Mouse (Mus musculus) stomach, postnatal 0 days (tissue): ENCODE results near the gene Ier5. TPM values are rescaled to one million over a fixed set of nuclear protein-coding genes. Genes with fewer than 3 reads are reported as not detected.

Experiments used
- ATAC-seq: fragments of 200-750 bp; cut with Nextera tagmentation; 2 replicates; pipeline ENCODE4 v1.8.0; 2017; ENCODE audit not compliant: low FRiP score, low TSS enrichment
- DNase-seq: peaks from one replicate; pipeline ENCODE4 v3.0.0-alpha.2; 2016; ENCODE audit warnings: low spot score
- H3K27ac ChIP-seq: fragments of 300-500 bp; sonication (generic); replicated peaks from 2 replicates; pipeline ENCODE4 v1.5.1; 2014; ENCODE audit warnings: mild to moderate bottlenecking, control low read depth
- H3K27me3 ChIP-seq: fragments of 300-500 bp; sonication (generic); 2 replicates; pipeline ENCODE4 v1.6.1; 2014; ENCODE audit warnings: low read length; ENCODE audit not compliant: control insufficient read depth, insufficient read depth
- H3K36me3 ChIP-seq: fragments of 300-500 bp; sonication (generic); 2 replicates; pipeline ENCODE4 v1.6.1; 2014; ENCODE audit warnings: low read length, mixed read lengths; ENCODE audit not compliant: control insufficient read depth, insufficient read depth
- H3K4me1 ChIP-seq: fragments of 300-500 bp; sonication (generic); replicated peaks from 2 replicates; pipeline ENCODE4 v1.6.1; 2014; ENCODE audit warnings: antibody characterized with exemption; ENCODE audit not compliant: control insufficient read depth, insufficient read depth
- H3K4me2 ChIP-seq: fragments of 300-500 bp; sonication (generic); replicated peaks from 2 replicates; pipeline ENCODE4 v1.6.1; 2014; ENCODE audit warnings: low read depth, mild to moderate bottlenecking, control low read depth, moderate library complexity
- H3K4me3 ChIP-seq: fragments of 300-500 bp; sonication (generic); 2 replicates; pipeline ENCODE4 v1.5.1; 2014; ENCODE audit warnings: low read depth, low read length, control low read depth
- H3K9ac ChIP-seq: fragments of 300-500 bp; sonication (generic); 2 replicates; pipeline ENCODE4 v1.6.1; 2014; ENCODE audit warnings: mild to moderate bottlenecking, low read length, control low read depth, mixed read lengths
- H3K9me3 ChIP-seq: fragments of 300-500 bp; sonication (generic); 2 replicates; pipeline ENCODE4 v1.6.1; 2016; ENCODE audit warnings: low read length; ENCODE audit not compliant: control insufficient read depth
- CTCF ChIP-seq: IDR thresholded peaks from 2 replicates; pipeline ENCODE4 v1.5.1; 2016; ENCODE audit warnings: antibody characterized with exemption, low read depth, mild to moderate bottlenecking, moderate library complexity
- EP300 ChIP-seq: optimal IDR thresholded peaks from 2 replicates; pipeline ENCODE3; 2016; ENCODE audit warnings: antibody characterized with exemption
- WGBS: fragments of 180-500 bp; shearing (Covaris S2); extraction: QIAGEN DNeasy Blood & Tissue Kit; methylation state at CpG from one replicate; pipeline ENCODE4 v1.1.7; 2014; 5-methylcytosine and 5-hydroxymethylcytosine counted together
- polyA plus RNA-seq: library from polyadenylated mRNA; unstranded; fragments of >200 nt; fragmentation: Nextera tagmentation; extraction: Ambion mirVana; gene quantifications from 2 replicates; pipeline ENCODE4 v1.2.1, GENCODE M21; 2015

Ier5 gene
- polyA plus RNA-seq, 1 experiment from 2014 or later = 7.3 TPM

DNA sequence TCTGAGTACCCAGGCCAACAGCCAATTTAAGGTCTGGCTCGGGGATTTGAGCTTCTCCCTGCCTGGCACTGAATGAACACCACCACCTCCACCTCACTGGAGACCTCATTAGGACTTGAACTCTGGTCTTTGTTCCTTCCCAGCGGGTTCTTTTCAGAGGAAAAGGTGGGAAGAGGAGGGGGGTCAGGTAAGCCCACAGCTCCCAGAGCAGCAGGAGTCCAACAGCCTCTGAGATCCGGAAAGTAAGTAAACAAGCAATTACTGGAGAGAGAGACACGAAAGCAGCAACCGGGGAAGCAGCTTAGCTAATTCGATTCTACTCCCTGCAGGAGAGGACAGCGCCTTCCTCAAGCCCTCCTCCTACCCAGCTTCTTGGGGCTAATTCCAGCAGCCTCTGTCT lies 13.0 kb downstream of the Ier5 start:
- no peaks in the 10 kb centered on the region for H3K9me3 ChIP-seq
- DNase-seq (no peak), ATAC-seq (no peak)
- H3K27me3 ChIP-seq = no peaks in the 10 kb centered on the region
- H3K9ac ChIP-seq = peak overlapping the region; percentile 35; the same call in 1 of the 2 replicates
- WGBS = 29% methylated on average over 7 of the region's 7 CpGs
- no peaks in the 10 kb centered on the region for H3K36me3 ChIP-seq
- H3K27ac ChIP-seq = peak overlapping the region; percentile 70
- H3K4me1 ChIP-seq = peaks cover 20% of the 10 kb centered on the region
- H3K4me3 ChIP-seq = no peak overlapping the region
- no peak for TF ChIP-seq EP300
- TF ChIP-seq CTCF = no peak
- no peak overlapping the region for H3K4me2 ChIP-seq

DNA sequence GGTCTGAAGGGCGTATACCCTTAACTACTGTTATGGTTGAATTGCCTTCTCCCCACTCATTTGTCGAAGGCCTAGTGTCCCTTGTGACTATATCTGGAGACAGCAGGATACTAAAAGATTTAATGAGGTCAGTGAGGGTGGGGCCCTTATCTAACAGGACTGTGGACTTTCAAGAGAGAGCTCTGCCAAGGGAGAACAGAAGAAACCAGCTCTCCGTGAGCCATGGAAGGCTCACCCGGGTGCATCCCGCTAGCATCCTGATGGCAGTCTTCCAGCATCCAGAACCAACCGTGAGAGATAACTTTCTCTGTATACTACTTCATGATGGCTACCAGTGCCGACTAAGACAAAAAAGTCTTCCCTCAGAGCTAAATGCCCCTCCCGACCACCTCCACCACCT lies 14.6 kb downstream of the Ier5 start:
- no peak for TF ChIP-seq EP300
- TF ChIP-seq CTCF = no peak
- DNase-seq (no peak), ATAC-seq (no peak)
- H3K4me3 ChIP-seq = no peak overlapping the region
- H3K27ac ChIP-seq = peak overlapping the region; percentile 93; the same call in 1 of the 2 replicates
- no peaks in the 10 kb centered on the region for H3K36me3 ChIP-seq
- WGBS = 48% methylated on average over 8 of the region's 8 CpGs
- H3K27me3 ChIP-seq = no peaks in the 10 kb centered on the region
- H3K9ac ChIP-seq = no peak overlapping the region
- H3K4me1 ChIP-seq = peaks cover 20% of the 10 kb centered on the region
- no peak overlapping the region for H3K4me2 ChIP-seq
- no peaks in the 10 kb centered on the region for H3K9me3 ChIP-seq

DNA sequence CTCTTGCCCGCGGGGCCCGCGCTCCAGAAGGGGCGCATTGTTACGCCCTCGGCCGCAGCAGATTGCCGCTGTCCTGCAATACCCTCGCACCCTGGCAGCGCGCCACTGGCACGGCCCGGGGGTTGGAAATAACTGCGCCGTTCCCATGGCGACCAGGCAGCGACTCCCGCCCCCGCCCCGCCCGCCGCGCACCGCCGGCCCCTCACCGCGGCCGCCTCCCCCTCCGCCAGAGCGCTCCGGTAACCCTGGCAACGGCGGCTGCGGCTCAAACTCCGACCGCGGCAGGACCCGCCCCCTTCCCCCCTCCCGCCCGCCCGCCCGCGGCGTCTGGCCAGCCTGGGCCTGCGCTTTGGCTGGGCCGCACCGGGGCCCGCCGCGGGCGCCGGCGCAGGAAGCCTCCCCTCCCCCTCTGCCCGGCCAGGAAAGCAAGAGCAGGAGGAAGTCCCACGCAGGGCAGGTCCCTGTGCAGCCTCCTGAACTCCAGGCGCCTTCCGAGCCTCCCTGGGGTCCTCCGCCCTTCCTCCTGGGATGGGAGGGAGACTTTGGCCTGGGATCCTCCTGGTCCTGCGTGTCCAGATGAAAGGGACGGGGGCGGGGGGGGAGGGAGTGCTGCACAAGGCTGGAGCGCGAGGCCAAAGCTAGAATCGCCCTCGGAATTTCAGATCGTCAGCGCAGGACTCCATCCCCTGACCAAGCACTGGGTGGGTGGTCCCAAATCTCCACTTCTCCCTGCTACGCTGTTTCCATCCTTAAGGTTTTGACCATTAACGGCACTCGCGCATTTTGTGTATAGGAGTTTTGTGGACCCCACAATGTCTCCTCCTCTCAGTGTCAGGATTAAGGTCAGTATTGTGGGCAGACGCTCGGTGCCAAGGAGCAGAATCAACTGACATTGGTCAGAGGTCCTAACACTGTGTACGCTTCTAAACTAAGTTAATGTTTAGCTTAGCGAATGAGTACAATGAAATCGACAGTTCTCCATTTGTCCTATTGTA lies 15.9 kb downstream of the Ier5 start:
- H3K27ac ChIP-seq = peak overlapping the region; percentile 93
- peak; percentile 93 for ATAC-seq
- no peaks in the 10 kb centered on the region for H3K9me3 ChIP-seq
- peak; percentile 96 for DNase-seq
- peak overlapping the region; percentile 66 for H3K9ac ChIP-seq
- TF ChIP-seq CTCF = no peak
- TF ChIP-seq EP300 = no peak
- peak overlapping the region; percentile 50 for H3K4me3 ChIP-seq
- peaks cover 14% of the 10 kb centered on the region for H3K4me1 ChIP-seq
- peak overlapping the region; percentile 77 for H3K4me2 ChIP-seq
- WGBS = 1% methylated on average over 49 of the region's 77 CpGs
- H3K27me3 ChIP-seq = no peaks in the 10 kb centered on the region
- H3K36me3 ChIP-seq = no peaks in the 10 kb centered on the region

DNA sequence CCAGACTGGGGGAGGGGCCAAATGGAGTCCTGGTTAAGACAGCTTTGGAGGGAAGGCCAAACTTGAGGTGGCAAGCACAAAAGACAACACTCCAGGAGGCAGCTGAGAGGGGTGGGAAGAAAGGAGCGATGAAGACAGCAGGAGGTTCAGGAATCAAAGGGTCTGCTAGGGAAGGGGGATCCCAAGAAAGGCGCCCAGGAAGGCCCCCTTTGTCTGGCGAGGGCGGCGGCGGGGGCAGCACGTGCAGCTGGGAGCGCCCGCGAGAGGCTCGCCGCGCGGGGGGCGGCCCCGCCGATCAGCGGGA lies 16.5 kb downstream of the Ier5 start:
- Histone ChIP-seq H3K4me2 (peak overlapping the region; percentile 77), H3K9me3 (no peaks in the 10 kb centered on the region), H3K36me3 (no peaks in the 10 kb centered on the region), H3K9ac (peak overlapping the region; percentile 66), H3K27me3 (no peaks in the 10 kb centered on the region), H3K27ac (peak overlapping the region; percentile 93), H3K4me3 (peak overlapping the region; percentile 50), H3K4me1 (peaks cover 14% of the 10 kb centered on the region)
- under 1% methylated on average over 16 of the region's 18 CpGs for WGBS
- TF ChIP-seq CTCF (no peak), EP300 (no peak)
- peak; percentile 0; the same call in 1 of the 2 replicates for ATAC-seq
- no peak for DNase-seq

DNA sequence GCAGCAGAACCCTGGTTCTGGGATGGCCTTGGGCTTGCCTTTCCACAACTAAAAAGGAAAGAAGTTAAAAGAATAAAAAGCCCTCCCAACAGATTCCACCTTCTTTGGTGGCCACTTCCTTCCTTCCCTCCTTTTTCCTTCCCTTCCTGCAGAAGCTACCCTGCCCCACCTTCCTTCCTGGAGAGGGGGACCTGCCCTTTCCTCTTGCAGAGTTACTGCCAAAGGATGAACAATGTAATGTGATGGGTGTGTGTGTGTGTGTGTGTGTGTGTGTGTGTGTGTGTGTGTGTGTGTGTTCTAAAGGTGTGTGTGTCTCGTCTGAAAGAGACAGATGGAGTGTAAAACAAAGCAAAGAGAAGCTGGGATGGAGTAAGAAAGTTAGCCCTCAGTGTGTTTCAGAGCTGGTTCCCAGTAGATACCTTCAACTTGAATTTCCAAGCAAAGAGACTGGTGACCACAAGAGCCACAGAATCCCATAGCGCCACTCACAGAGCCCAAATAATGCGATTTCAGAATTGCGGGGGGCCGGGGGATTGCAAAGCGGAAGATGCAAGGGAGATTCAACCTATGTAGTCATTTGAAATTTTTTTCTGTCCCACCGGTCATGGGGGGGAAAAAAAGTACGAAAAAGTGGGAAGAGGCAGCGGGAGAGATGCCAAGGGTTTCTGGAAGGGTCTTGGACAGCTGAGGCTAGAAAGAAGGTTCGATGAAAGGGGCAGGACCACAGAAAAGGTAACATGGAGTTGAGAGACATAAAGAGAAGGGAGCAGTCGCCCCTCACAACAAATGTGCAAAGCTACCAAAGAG lies 17.1 kb downstream of the Ier5 start:
- peak overlapping the region; percentile 77 for H3K4me2 ChIP-seq
- H3K4me3 ChIP-seq = peak overlapping the region; percentile 50
- H3K27ac ChIP-seq = peak overlapping the region; percentile 93
- TF ChIP-seq CTCF (no peak), EP300 (no peak)
- H3K27me3 ChIP-seq = no peaks in the 10 kb centered on the region
- H3K36me3 ChIP-seq = no peaks in the 10 kb centered on the region
- H3K9me3 ChIP-seq = no peaks in the 10 kb centered on the region
- ATAC-seq (no peak), DNase-seq (no peak)
- 18% methylated on average over 11 of the region's 11 CpGs for WGBS
- H3K9ac ChIP-seq = peak overlapping the region; percentile 66
- peaks cover 14% of the 10 kb centered on the region for H3K4me1 ChIP-seq
